Mouse (Mus musculus) liver, embryonic 14.5 days (tissue): Measurements from ENCODE around the gene Prtg.
A peak's percentile ranks its signal among the peaks of the same experiment; 100 is the strongest.

Source experiments
- CTCF ChIP-seq: IDR thresholded peaks from 2 replicates; pipeline ENCODE4 v1.5.1; 2016; ENCODE audit warnings: antibody characterized with exemption, low read depth, control low read depth
- EP300 ChIP-seq: IDR thresholded peaks from 2 replicates; pipeline ENCODE4 v1.6.1; 2016; ENCODE audit warnings: antibody characterized with exemption, low read depth

GRCm38 (mm10) chr9:72954746-72955145 is 148.1 kb downstream of the Prtg start:
- TF ChIP-seq CTCF (peak; percentile 51), EP300 (no peak)
